Mouse (Mus musculus) CD4-positive, CD25-positive, alpha-beta regulatory T cell, adult 2 months (primary cell): ENCODE data around the gene Olfr273.
"Not testable (repeated sequence)": the region's sequence is repeated elsewhere in the genome, so short reads cannot be mapped to it uniquely, and the experiment has no call there.

Experiments
- DNase-seq: peaks from one replicate; pipeline ENCODE4 v3.0.0-alpha.2; 2012; ENCODE audit warnings: low read depth, low spot score

Gene Olfr273

GRCm38 (mm10) chr4:52859136-52859535 is at the start of gene Olfr273:
Gene Olfr273 (minus strand): TSS chr4:52859236.
- DNase-seq: no peak

- DNase-seq: no peak
Measured at GRCm38 (mm10) chr4:52864156-52864555, 5.1 kb upstream of the Olfr273 start.

- DNase-seq: no peak
Measured at GRCm38 (mm10) chr4:52849672-52850071, 9.4 kb downstream of the Olfr273 start.

- no peak for DNase-seq
Measured at GRCm38 (mm10) chr4:52849039-52849635, 9.9 kb downstream of the Olfr273 start.

- DNase-seq: not testable (repeated sequence)
Measured at GRCm38 (mm10) chr4:52845411-52845810, 13.6 kb downstream of the Olfr273 start.

- DNase-seq: no peak
Measured at GRCm38 (mm10) chr4:52821375-52821774, 37.7 kb downstream of the Olfr273 start.

- no peak for DNase-seq
Measured at GRCm38 (mm10) chr4:52814304-52814703, 44.7 kb downstream of the Olfr273 start, which contains the start of gene Olfr275. Gene Olfr275 (plus strand): TSS chr4:52814604.

GRCm38 (mm10) chr4:52811871-52812270 is 47.2 kb downstream of the Olfr273 start:
- DNase-seq: no peak
